Mouse (Mus musculus): Measurements from ENCODE around the gene Strap. TPM values are rescaled to one million over a fixed set of nuclear protein-coding genes. Genes with fewer than 3 reads are reported as not detected.
"Not testable (repeated sequence)": the region's sequence is repeated elsewhere in the genome, so short reads cannot be mapped to it uniquely, and the experiment has no call there.

The Strap gene
- polyA plus RNA-seq, 2 experiments, result 28.4 to 83.6 TPM

- Histone ChIP-seq H3K4me3 (ENCODE audit: insufficient read depth in 1 of 2, low read depth in 2 of 2, low read length in 2 of 2) (no peak overlapping the region), H3K4me2 (ENCODE audit: low read depth) (no peak overlapping the region), H3K9ac (replicated peaks) (no peak overlapping the region), H3K27me3 (ENCODE audit: control insufficient read depth, insufficient read depth, low read length) (no peaks in the 10 kb centered on the region), H3K9me3 (ENCODE audit: control insufficient read depth, low read length) (no peaks in the 10 kb centered on the region), H3K4me1 (replicated peaks; ENCODE audit: control insufficient read depth in 2 of 2, insufficient read depth in 2 of 2, low read length in 1 of 2) (peaks cover 0 to 6% of the 10 kb centered on the region in 2 experiments; a peak in 1 of 4 replicates), H3K27ac (no peak overlapping the region), H3K36me3 (replicated peaks; ENCODE audit: control insufficient read depth, insufficient read depth, low read depth) (no peaks in the 10 kb centered on the region)
- DNase-seq (ENCODE audit: low read depth in 3 of 3, low spot score in 3 of 3) (no peak), ATAC-seq (ENCODE audit: insufficient read depth) (no peak)
- 59% methylated on average over 4 of the region's 4 CpGs for WGBS (ENCODE audit: insufficient replicate concordance)
- no peak for TF ChIP-seq CTCF (IDR thresholded peaks at IDR 0.05; ENCODE audit: low read depth)
- no peak for TF ChIP-seq EP300 (IDR thresholded peaks at IDR 0.05; ENCODE audit: low read depth)
These were observed 32.0 kb upstream of the Strap start for GRCm38 (mm10) chr6:137702918-137703317.

- WGBS (ENCODE audit: insufficient replicate concordance), result 77% methylated on average over 7 of the region's 7 CpGs
- Histone ChIP-seq H3K27ac (no peak overlapping the region), H3K4me2 (ENCODE audit: low read depth) (no peak overlapping the region), H3K27me3 (ENCODE audit: control insufficient read depth, insufficient read depth, low read length) (no peaks in the 10 kb centered on the region), H3K4me1 (replicated peaks; ENCODE audit: control insufficient read depth in 2 of 2, insufficient read depth in 2 of 2, low read length in 1 of 2) (peaks cover 0 to 6% of the 10 kb centered on the region in 2 experiments; a peak in 1 of 4 replicates), H3K4me3 (ENCODE audit: insufficient read depth in 1 of 2, low read depth in 2 of 2, low read length in 2 of 2) (no peak overlapping the region), H3K36me3 (replicated peaks; ENCODE audit: control insufficient read depth, insufficient read depth, low read depth) (no peaks in the 10 kb centered on the region), H3K9me3 (ENCODE audit: control insufficient read depth, low read length) (no peaks in the 10 kb centered on the region), H3K9ac (replicated peaks) (no peak overlapping the region)
- TF ChIP-seq EP300 (IDR thresholded peaks at IDR 0.05; ENCODE audit: low read depth), result no peak
- no peak for TF ChIP-seq CTCF (IDR thresholded peaks at IDR 0.05; ENCODE audit: low read depth)
- ATAC-seq (ENCODE audit: insufficient read depth) (no peak), DNase-seq (ENCODE audit: low read depth in 3 of 3, low spot score in 3 of 3) (no peak)
These were observed 31.4 kb upstream of the Strap start for GRCm38 (mm10) chr6:137703431-137703830.

- Histone ChIP-seq H3K4me3 (ENCODE audit: insufficient read depth in 1 of 2, low read depth in 2 of 2, low read length in 2 of 2) (no peak overlapping the region), H3K9me3 (ENCODE audit: control insufficient read depth, low read length) (no peaks in the 10 kb centered on the region), H3K4me2 (ENCODE audit: low read depth) (peak overlapping the region; percentile 32), H3K4me1 (replicated peaks; ENCODE audit: control insufficient read depth in 2 of 2, insufficient read depth in 2 of 2, low read length in 1 of 2) (peaks cover 0 to 6% of the 10 kb centered on the region in 2 experiments; a peak in 1 of 4 replicates), H3K9ac (replicated peaks) (no peak overlapping the region; the same call in 1 of the 2 replicates), H3K27me3 (ENCODE audit: control insufficient read depth, insufficient read depth, low read length) (no peaks in the 10 kb centered on the region), H3K36me3 (replicated peaks; ENCODE audit: control insufficient read depth, insufficient read depth, low read depth) (no peaks in the 10 kb centered on the region), H3K27ac (no peak overlapping the region)
- 33% methylated on average over 25 of the region's 25 CpGs for WGBS (ENCODE audit: insufficient replicate concordance)
- DNase-seq (ENCODE audit: low read depth in 3 of 3, low spot score in 3 of 3), result no peak
- TF ChIP-seq EP300 (IDR thresholded peaks at IDR 0.05; ENCODE audit: low read depth) (no peak), CTCF (IDR thresholded peaks at IDR 0.05; ENCODE audit: low read depth) (no peak)
- ATAC-seq (ENCODE audit: insufficient read depth), result peak; percentile 41; the same call in 1 of the 2 replicates
These were observed 30.5 kb upstream of the Strap start for GRCm38 (mm10) chr6:137704300-137704939.

GRCm38 (mm10) chr6:137706209-137706608, 28.7 kb upstream of the Strap start:
- no peak overlapping the region for H3K4me2 ChIP-seq (ENCODE audit: low read depth)
- H3K9ac ChIP-seq (replicated peaks), result no peak overlapping the region
- DNase-seq (ENCODE audit: low read depth in 3 of 3, low spot score in 3 of 3), result no peak
- no peak for TF ChIP-seq EP300 (IDR thresholded peaks at IDR 0.05; ENCODE audit: low read depth)
- no peak for TF ChIP-seq CTCF (IDR thresholded peaks at IDR 0.05; ENCODE audit: low read depth)
- no peak overlapping the region for H3K4me3 ChIP-seq (ENCODE audit: insufficient read depth in 1 of 2, low read depth in 2 of 2, low read length in 2 of 2)
- no peaks in the 10 kb centered on the region for H3K27me3 ChIP-seq (ENCODE audit: control insufficient read depth, insufficient read depth, low read length)
- no peaks in the 10 kb centered on the region for H3K9me3 ChIP-seq (ENCODE audit: control insufficient read depth, low read length)
- H3K4me1 ChIP-seq (replicated peaks; ENCODE audit: control insufficient read depth in 2 of 2, insufficient read depth in 2 of 2, low read length in 1 of 2), result peaks cover 0 to 6% of the 10 kb centered on the region in 2 experiments; a peak in 1 of 4 replicates
- WGBS (ENCODE audit: insufficient replicate concordance), result 75% methylated on average over 10 of the region's 10 CpGs
- H3K36me3 ChIP-seq (replicated peaks; ENCODE audit: control insufficient read depth, insufficient read depth, low read depth), result no peaks in the 10 kb centered on the region
- no peak for ATAC-seq (ENCODE audit: insufficient read depth)
- H3K27ac ChIP-seq, result no peak overlapping the region

- not testable (repeated sequence) for H3K4me3 ChIP-seq (ENCODE audit: insufficient read depth in 1 of 2, low read depth in 2 of 2, low read length in 2 of 2); H3K4me1 ChIP-seq (replicated peaks; ENCODE audit: control insufficient read depth in 2 of 2, insufficient read depth in 2 of 2, low read length in 1 of 2); H3K27me3 ChIP-seq (ENCODE audit: control insufficient read depth, insufficient read depth, low read length); H3K4me2 ChIP-seq (ENCODE audit: low read depth); H3K36me3 ChIP-seq (replicated peaks; ENCODE audit: control insufficient read depth, insufficient read depth, low read depth); H3K9ac ChIP-seq (replicated peaks); H3K9me3 ChIP-seq (ENCODE audit: control insufficient read depth, low read length); H3K27ac ChIP-seq; DNase-seq (ENCODE audit: low read depth in 3 of 3, low spot score in 3 of 3); ATAC-seq (ENCODE audit: insufficient read depth)
- WGBS (ENCODE audit: insufficient replicate concordance), result 77% methylated on average over 13 of the region's 13 CpGs
These were observed 26.0 kb upstream of the Strap start for GRCm38 (mm10) chr6:137708726-137709405.

Data from liver, embryonic 14.5 days (tissue).